In the genomic region with DNA sequence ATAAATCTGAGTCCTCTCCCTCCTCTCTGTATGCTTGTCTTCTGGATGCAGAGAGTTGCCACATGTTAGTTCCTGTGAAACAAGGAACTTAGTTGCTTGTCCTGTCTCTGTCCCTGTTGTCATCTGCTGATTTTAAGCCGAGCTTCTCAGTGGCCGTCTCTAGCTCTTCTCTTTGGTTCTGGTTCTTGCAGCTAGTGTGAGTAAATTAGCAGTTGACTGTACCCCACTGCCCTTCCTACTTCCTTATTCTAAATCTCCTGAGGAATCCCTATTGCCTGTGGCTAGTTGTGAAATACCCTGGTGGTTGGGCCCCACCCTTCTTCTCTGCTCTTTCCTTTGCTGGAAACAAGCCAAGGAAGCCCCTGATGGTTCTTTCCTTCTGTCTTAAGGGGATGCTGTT, we compare ENCODE assay signal across 22 mouse cellular contexts. TPM values are rescaled to one million over a fixed set of nuclear protein-coding genes. Genes with fewer than 3 reads are reported as not detected.
A peak's percentile ranks its signal among the peaks of the same experiment; 100 is the strongest.
DNase-seq lines count a peak whose midpoint lies in the region; ATAC-seq lines count a peak whose summit lies in the region.
"Had no signal": no experiment of that assay in that cellular context is flagged by ENCODE, and none has a peak within 500 bp of the region (broad histone marks: within the 10 kb centered on the region; RNA-seq: fewer than 3 reads in every experiment).

No protein-coding gene starts in this region.

- no peak overlapping the region for H3K4me2 ChIP-seq in hindbrain, embryonic 14.5 days (replicated peaks)
- H3K4me2 ChIP-seq: forebrain, embryonic 12.5 days; heart, embryonic 13.5 days; limb, embryonic 15.5 days; neural tube, embryonic 12.5 days had no signal

- H3K27me3 ChIP-seq in hindbrain, embryonic 14.5 days (ENCODE audit: control insufficient read depth, insufficient read depth, low read length) = no peaks in the 10 kb centered on the region
- H3K27me3 ChIP-seq: forebrain, embryonic 12.5 days; heart, embryonic 13.5 days; limb, embryonic 15.5 days; megakaryocyte, embryonic 14.5 days; neural tube, embryonic 12.5 days had no signal

- no peaks in the 10 kb centered on the region for H3K9me3 ChIP-seq in hindbrain, embryonic 14.5 days (ENCODE audit: control insufficient read depth, low read length)
- H3K9me3 ChIP-seq: forebrain, embryonic 12.5 days; heart, embryonic 13.5 days; hindbrain, embryonic 10.5 days; limb, embryonic 15.5 days; megakaryocyte, embryonic 14.5 days; neural tube, embryonic 12.5 days had no signal

- peaks cover 42% of the 10 kb centered on the region for H3K36me3 ChIP-seq in hindbrain, embryonic 14.5 days (replicated peaks; ENCODE audit: control insufficient read depth, insufficient read depth)

- ATAC-seq in granulocyte monocyte progenitor cell, adult 5-6 weeks (replicated peaks; ENCODE audit: poor library complexity, severe bottlenecking) = peak; percentile 88
- ATAC-seq in hindbrain, embryonic 14.5 days (ENCODE audit: low FRiP score) = no peak
- ATAC-seq: CD4-positive, CD25-positive, alpha-beta regulatory T cell, adult 4 months; inflammation-experienced regulatory T-cells, adult 6 months had no signal

- DNase-seq in lung, adult 18-20 months = peak; percentile 30 to 35
- no peak for DNase-seq in lung, postnatal 10 days
- peak; percentile 18 for DNase-seq in NIH3T3 (ENCODE audit: low read depth)
- DNase-seq in skeletal muscle tissue, adult 2 months (ENCODE audit: low read depth, low spot score) = peak; percentile 22
- DNase-seq in hindbrain, embryonic 14.5 days (ENCODE audit: low spot score) = no peak
- DNase-seq in heart, postnatal 10 days = no peak
- DNase-seq: adrenal gland, postnatal 10 days; cerebellum, adult 2 months; gastrocnemius, postnatal 25 days; kidney, adult 8-10 months; kidney, postnatal 25 days; right cerebral cortex, postnatal 14 days; thymus, postnatal 14 days had no signal

- no peak overlapping the region for H3K4me3 ChIP-seq in hindbrain, embryonic 14.5 days (replicated peaks; ENCODE audit: low read length)
- H3K4me3 ChIP-seq: forebrain, embryonic 12.5 days; heart, embryonic 13.5 days; hindbrain, embryonic 10.5 days; limb, embryonic 15.5 days; megakaryocyte, embryonic 14.5 days; neural tube, embryonic 12.5 days had no signal

- H3K9ac ChIP-seq in hindbrain, embryonic 14.5 days = no peak overlapping the region
- H3K9ac ChIP-seq: forebrain, embryonic 12.5 days; heart, embryonic 13.5 days; limb, embryonic 15.5 days; neural tube, embryonic 12.5 days had no signal

- intact Hi-C loops in heart, postnatal 10 days (cut with DNase I) = no loop called here

- H3K4me1 ChIP-seq in hindbrain, embryonic 14.5 days (replicated peaks; ENCODE audit: control insufficient read depth, insufficient read depth, low read length) = peaks cover 8% of the 10 kb centered on the region; the same call in 1 of the 2 replicates

- H3K27ac ChIP-seq in hindbrain, embryonic 14.5 days = no peak overlapping the region
- H3K27ac ChIP-seq: forebrain, embryonic 12.5 days; heart, embryonic 13.5 days; hindbrain, embryonic 10.5 days; limb, embryonic 15.5 days; neural tube, embryonic 12.5 days had no signal

- 95% methylated on average over 2 of the region's 2 CpGs for WGBS in hindbrain, embryonic 14.5 days

RNA-seq across cellular contexts. Expression of a gene that starts 5.1 kb away (rescaled TPM):
- 237 and 248 TPM in 2 replicates for total RNA-seq in granulocyte monocyte progenitor cell, adult 5-6 weeks (2014; fragmentation: Nextera tagmentation)
- total RNA-seq in granulocyte monocyte progenitor cell, adult 5-6 weeks (2017) = 172 and 204 TPM in 2 replicates
- 65.8 and 72.2 TPM in 2 replicates for polyA plus RNA-seq in hindbrain, embryonic 14.5 days (2014; fragmentation: Nextera tagmentation; extraction: Ambion mirVana)
- 10 to 100 TPM; 84.0 to 85.4 TPM for total RNA-seq in heart, postnatal 10 days (2021)

RNA-seq across cellular contexts. Expression of a gene that starts 5.1 kb away (rescaled TPM):
- 71.0 and 93.3 TPM in 2 replicates for total RNA-seq in granulocyte monocyte progenitor cell, adult 5-6 weeks (2014; fragmentation: Nextera tagmentation)
- 109 and 124 TPM in 2 replicates for total RNA-seq in granulocyte monocyte progenitor cell, adult 5-6 weeks (2017)
- polyA plus RNA-seq in hindbrain, embryonic 14.5 days (2014; fragmentation: Nextera tagmentation; extraction: Ambion mirVana) = 75.9 and 77.0 TPM in 2 replicates
- 10 to 100 TPM; 38.5 to 41.3 TPM for total RNA-seq in heart, postnatal 10 days (2021)

RNA-seq across cellular contexts. Expression of a gene that starts 26.6 kb away (rescaled TPM):
- 0.30 and 0.58 TPM in 2 replicates for total RNA-seq in granulocyte monocyte progenitor cell, adult 5-6 weeks (2014; fragmentation: Nextera tagmentation)
- total RNA-seq in granulocyte monocyte progenitor cell, adult 5-6 weeks (2017) = 0.31 and 1.9 TPM in 2 replicates
- polyA plus RNA-seq in hindbrain, embryonic 14.5 days (2014; fragmentation: Nextera tagmentation; extraction: Ambion mirVana) = 0.59 and 0.80 TPM in 2 replicates
- 1 to 10 TPM; 5.1 to 5.3 TPM for total RNA-seq in heart, postnatal 10 days (2021)

Comparison
In these comparisons a context has a peak if more than half of its experiments do, and no peak if none do; other contexts are left out.
1. DNase-seq: peak in lung, adult 18-20 months (2 of 2), NIH3T3 (single experiment) and skeletal muscle tissue, adult 2 months (single experiment); none in lung, postnatal 10 days (single experiment), hindbrain, embryonic 14.5 days (single experiment) and heart, postnatal 10 days (0 of 2).